Mouse (Mus musculus) forebrain, embryonic 14.5 days (tissue): ENCODE measurements around the gene Ccdc177. TPM values are rescaled to one million over a fixed set of nuclear protein-coding genes. Genes with fewer than 3 reads are reported as not detected.

Source experiments
- ATAC-seq: fragments of 200-750 bp; cut with Nextera tagmentation; 2 replicates; pipeline ENCODE4 v1.8.0; 2017; ENCODE audit warnings: mild to moderate bottlenecking, moderate library complexity
- DNase-seq: peaks from one replicate; pipeline ENCODE4 v3.0.0-alpha.2; 2015; ENCODE audit warnings: low spot score
- H3K27ac ChIP-seq: fragments of 300-500 bp; sonication (generic); 2 replicates; pipeline ENCODE4 v1.5.1; 2014; ENCODE audit warnings: low read depth, mild to moderate bottlenecking, control low read depth, low read length, moderate library complexity
- H3K27me3 ChIP-seq: fragments of 300-500 bp; sonication (generic); replicated peaks from 2 replicates; pipeline ENCODE4 v1.6.1; 2014; ENCODE audit warnings: low read length, control low read depth, mixed read lengths; ENCODE audit not compliant: control insufficient read depth, insufficient read depth
- H3K36me3 ChIP-seq: fragments of 300-500 bp; sonication (generic); 2 replicates; pipeline ENCODE4 v1.6.1; 2014; ENCODE audit warnings: low read length, control low read depth; ENCODE audit not compliant: control insufficient read depth, insufficient read depth
- H3K4me1 ChIP-seq: fragments of 300-500 bp; sonication (generic); 2 replicates; pipeline ENCODE4 v1.6.1; 2014; ENCODE audit warnings: antibody characterized with exemption, low read length, control low read depth; ENCODE audit not compliant: control insufficient read depth, insufficient read depth
- H3K4me2 ChIP-seq: fragments of 300-500 bp; sonication (generic); 2 replicates; pipeline ENCODE4 v1.6.1; 2014; ENCODE audit warnings: mild to moderate bottlenecking, control low read depth, low read length
- H3K4me3 ChIP-seq: fragments of 300-500 bp; sonication (generic); 2 replicates; pipeline ENCODE4 v1.5.1; 2014; ENCODE audit warnings: low read depth, low read length, control low read depth
- H3K9ac ChIP-seq: fragments of 300-500 bp; sonication (generic); 2 replicates; pipeline ENCODE4 v1.6.1; 2014; ENCODE audit warnings: mild to moderate bottlenecking, low read length, control low read depth, moderate library complexity
- H3K9me3 ChIP-seq: fragments of 300-500 bp; sonication (generic); replicated peaks from 2 replicates; pipeline ENCODE4 v1.6.1; 2016; ENCODE audit warnings: low read length, control low read depth, mixed read lengths; ENCODE audit not compliant: control insufficient read depth
- WGBS: fragments of 180-500 bp; shearing (Covaris S2); extraction: QIAGEN DNeasy Blood & Tissue Kit; methylation state at CpG from one replicate; pipeline ENCODE4 v1.1.7; 2014; 5-methylcytosine and 5-hydroxymethylcytosine counted together
- polyA plus RNA-seq: library from polyadenylated mRNA; unstranded; fragments of >200 nt; fragmentation: Nextera tagmentation; extraction: Ambion mirVana; gene quantifications from 2 replicates; pipeline ENCODE4 v1.2.1, GENCODE M21; 2014

Ccdc177 gene
- polyA plus RNA-seq, 1 experiment from 2014 or later = 6.7 TPM

- no peak overlapping the region for H3K27ac ChIP-seq
- no peak for ATAC-seq
- no peaks in the 10 kb centered on the region for H3K36me3 ChIP-seq
- no peak for DNase-seq
- H3K27me3 ChIP-seq = no peaks in the 10 kb centered on the region
- no peak overlapping the region for H3K9ac ChIP-seq
- H3K9me3 ChIP-seq = no peaks in the 10 kb centered on the region
- no peaks in the 10 kb centered on the region for H3K4me1 ChIP-seq
- H3K4me3 ChIP-seq = no peak overlapping the region
- 85% methylated on average over 4 of the region's 4 CpGs for WGBS
- no peak overlapping the region for H3K4me2 ChIP-seq
These were observed 19.3 kb upstream of the Ccdc177 start for GRCm38 (mm10) chr12:80779760-80780159.

- H3K27ac ChIP-seq = no peak overlapping the region
- H3K4me2 ChIP-seq = no peak overlapping the region
- no peaks in the 10 kb centered on the region for H3K4me1 ChIP-seq
- no peaks in the 10 kb centered on the region for H3K27me3 ChIP-seq
- no peak overlapping the region for H3K9ac ChIP-seq
- DNase-seq = no peak
- no peak overlapping the region for H3K4me3 ChIP-seq
- H3K36me3 ChIP-seq = no peaks in the 10 kb centered on the region
- no peaks in the 10 kb centered on the region for H3K9me3 ChIP-seq
- 80% methylated on average over 16 of the region's 16 CpGs for whole genome bisulfite sequencing
- no peak for ATAC-seq
These were observed 17.9 kb upstream of the Ccdc177 start for GRCm38 (mm10) chr12:80778188-80778936.

GRCm38 (mm10) chr12:80776046-80776634 is 15.7 kb upstream of the Ccdc177 start:
- H3K4me3 ChIP-seq = no peak overlapping the region
- no peak overlapping the region for H3K9ac ChIP-seq
- no peaks in the 10 kb centered on the region for H3K36me3 ChIP-seq
- H3K27me3 ChIP-seq = no peaks in the 10 kb centered on the region
- no peaks in the 10 kb centered on the region for H3K9me3 ChIP-seq
- ATAC-seq = no peak
- no peak for DNase-seq
- H3K4me2 ChIP-seq = no peak overlapping the region
- WGBS = 92% methylated on average over 4 of the region's 4 CpGs
- H3K27ac ChIP-seq = no peak overlapping the region
- H3K4me1 ChIP-seq = no peaks in the 10 kb centered on the region

- H3K4me1 ChIP-seq = no peaks in the 10 kb centered on the region
These were observed 14.3 kb upstream of the Ccdc177 start for GRCm38 (mm10) chr12:80774786-80775185.

GRCm38 (mm10) chr12:80769697-80770096 is 9.2 kb upstream of the Ccdc177 start:
- WGBS = 21% methylated on average over 11 of the region's 11 CpGs
- Histone ChIP-seq H3K4me2 (no peak overlapping the region), H3K36me3 (no peaks in the 10 kb centered on the region), H3K27ac (no peak overlapping the region), H3K4me1 (no peaks in the 10 kb centered on the region), H3K4me3 (no peak overlapping the region), H3K27me3 (no peaks in the 10 kb centered on the region), H3K9me3 (no peaks in the 10 kb centered on the region), H3K9ac (no peak overlapping the region)
- DNase-seq = peak; percentile 93
- ATAC-seq = peak; percentile 88

More at GRCm38 (mm10) chr12:80774786-80775185, 14.3 kb upstream of the Ccdc177 start:
- no peak overlapping the region for H3K27ac ChIP-seq
- 71% methylated on average over 7 of the region's 7 CpGs for WGBS
- DNase-seq (no peak), ATAC-seq (no peak)
- no peak overlapping the region for H3K9ac ChIP-seq
- no peak overlapping the region for H3K4me2 ChIP-seq
- no peak overlapping the region for H3K4me3 ChIP-seq
- H3K9me3 ChIP-seq = no peaks in the 10 kb centered on the region
- H3K27me3 ChIP-seq = no peaks in the 10 kb centered on the region
- no peaks in the 10 kb centered on the region for H3K36me3 ChIP-seq

- no peak overlapping the region for H3K27ac ChIP-seq
- H3K36me3 ChIP-seq = no peaks in the 10 kb centered on the region; the same call in 1 of the 2 replicates
- H3K4me3 ChIP-seq = no peak overlapping the region
- DNase-seq (no peak), ATAC-seq (no peak)
- no peaks in the 10 kb centered on the region for H3K27me3 ChIP-seq
- no peak overlapping the region for H3K9ac ChIP-seq
- peaks cover 2% of the 10 kb centered on the region for H3K4me1 ChIP-seq
- 0 out of 2 replicates have a peak, but pooled peaks cover under 1% of the 10 kb centered on the region for H3K9me3 ChIP-seq
- no peak overlapping the region for H3K4me2 ChIP-seq
- WGBS = 87% methylated on average over 4 of the region's 4 CpGs
These were observed 3.6 kb upstream of the Ccdc177 start for GRCm38 (mm10) chr12:80764116-80764515.

- H3K27me3 ChIP-seq = no peaks in the 10 kb centered on the region
- H3K4me1 ChIP-seq = peaks cover 5% of the 10 kb centered on the region
- DNase-seq = no peak
- H3K36me3 ChIP-seq = peaks cover 11% of the 10 kb centered on the region
- 88% methylated on average over 5 of the region's 5 CpGs for WGBS
- H3K4me2 ChIP-seq = no peak overlapping the region
- peaks cover 12% of the 10 kb centered on the region for H3K9me3 ChIP-seq
- no peak overlapping the region for H3K27ac ChIP-seq
- no peak for ATAC-seq
- H3K9ac ChIP-seq = no peak overlapping the region
- no peak overlapping the region for H3K4me3 ChIP-seq
These were observed 2.5 kb upstream of the Ccdc177 start for GRCm38 (mm10) chr12:80762982-80763381.

- Histone ChIP-seq H3K36me3 (peaks cover 42% of the 10 kb centered on the region), H3K9ac (peak overlapping the region; percentile 84), H3K4me2 (peak overlapping the region; percentile 66), H3K4me1 (peaks cover 5% of the 10 kb centered on the region), H3K27ac (peak overlapping the region; percentile 98), H3K9me3 (peaks cover 38% of the 10 kb centered on the region), H3K4me3 (peak overlapping the region; percentile 57), H3K27me3 (no peaks in the 10 kb centered on the region)
- DNase-seq = peak; percentile 90
- peak; percentile 69 for ATAC-seq
- under 1% methylated on average over 22 of the region's 22 CpGs for WGBS
These were observed 633 bp downstream of the Ccdc177 start for GRCm38 (mm10) chr12:80759713-80760395.

GRCm38 (mm10) chr12:80759387-80759712 is 1.1 kb downstream of the Ccdc177 start:
- DNase-seq = no peak
- 6% methylated on average over 13 of the region's 13 CpGs for WGBS

More at GRCm38 (mm10) chr12:80759387-80759712, 1.1 kb downstream of the Ccdc177 start:
- peak overlapping the region; percentile 66 for H3K4me2 ChIP-seq
- peak overlapping the region; percentile 57 for H3K4me3 ChIP-seq
- H3K4me1 ChIP-seq = peaks cover 5% of the 10 kb centered on the region
- ATAC-seq = peak; percentile 22
- H3K27ac ChIP-seq = peak overlapping the region; percentile 98
- H3K27me3 ChIP-seq = no peaks in the 10 kb centered on the region
- peaks cover 38% of the 10 kb centered on the region for H3K9me3 ChIP-seq
- peaks cover 47% of the 10 kb centered on the region for H3K36me3 ChIP-seq
- H3K9ac ChIP-seq = peak overlapping the region; percentile 84
